Mouse (Mus musculus) heart, postnatal 0 days (tissue): Measurements from ENCODE around the gene Txnrd3. TPM values are rescaled to one million over a fixed set of nuclear protein-coding genes. Genes with fewer than 3 reads are reported as not detected.
A peak's percentile ranks its signal among the peaks of the same experiment; 100 is the strongest.

ENCODE experiments used
- ATAC-seq: fragments of 200-750 bp; cut with Nextera tagmentation; 2 replicates; pipeline ENCODE4 v1.8.0; 2017; ENCODE audit warnings: low read depth, moderate number of reproducible peaks, moderate library complexity; ENCODE audit not compliant: insufficient read depth
- DNase-seq: peaks from one replicate; pipeline ENCODE4 v3.0.0-alpha.2; 2016; ENCODE audit warnings: low spot score
- H3K27ac ChIP-seq: fragments of 300-500 bp; sonication (generic); 2 replicates; pipeline ENCODE4 v1.5.1; 2014; ENCODE audit warnings: low read depth, mild to moderate bottlenecking
- H3K27me3 ChIP-seq: fragments of 300-500 bp; sonication (generic); 2 replicates; pipeline ENCODE4 v1.6.1; 2014; ENCODE audit warnings: low read length, mixed read lengths; ENCODE audit not compliant: control insufficient read depth, insufficient read depth
- H3K36me3 ChIP-seq: fragments of 300-500 bp; sonication (generic); replicated peaks from 2 replicates; pipeline ENCODE4 v1.6.1; 2014; ENCODE audit warnings: low read length, mixed read lengths; ENCODE audit not compliant: control insufficient read depth, insufficient read depth
- H3K4me1 ChIP-seq: fragments of 300-500 bp; sonication (generic); 2 replicates; pipeline ENCODE4 v1.6.1; 2014; ENCODE audit warnings: antibody characterized with exemption; ENCODE audit not compliant: control insufficient read depth, insufficient read depth
- H3K4me2 ChIP-seq: fragments of 300-500 bp; sonication (generic); 2 replicates; pipeline ENCODE4 v1.6.1; 2014; ENCODE audit warnings: low read depth, mild to moderate bottlenecking, low read length, moderate library complexity
- H3K4me3 ChIP-seq: fragments of 300-500 bp; sonication (generic); 2 replicates; pipeline ENCODE4 v1.5.1; 2014; ENCODE audit warnings: low read depth, low read length
- H3K9ac ChIP-seq: fragments of 300-500 bp; sonication (generic); replicated peaks from 2 replicates; pipeline ENCODE4 v1.6.1; 2014; ENCODE audit warnings: low read depth, low read length, mixed read lengths
- H3K9me3 ChIP-seq: fragments of 300-500 bp; sonication (generic); replicated peaks from 2 replicates; pipeline ENCODE4 v1.6.1; 2016; ENCODE audit warnings: low read length; ENCODE audit not compliant: control insufficient read depth
- CTCF ChIP-seq: IDR thresholded peaks from 2 replicates; pipeline ENCODE4 v1.5.1; 2016; ENCODE audit warnings: antibody characterized with exemption, control low read depth, low read depth
- EP300 ChIP-seq: IDR thresholded peaks from 2 replicates; pipeline ENCODE4 v1.6.1; 2016; ENCODE audit warnings: antibody characterized with exemption, low read depth
- WGBS: fragments of 180-500 bp; shearing (Covaris S2); extraction: QIAGEN DNeasy Blood & Tissue Kit; methylation state at CpG from one replicate; pipeline ENCODE4 v1.1.7; 2014; 5-methylcytosine and 5-hydroxymethylcytosine counted together
- polyA plus RNA-seq: library from polyadenylated mRNA; unstranded; fragments of >200 nt; fragmentation: Nextera tagmentation; extraction: Ambion mirVana; gene quantifications from 2 replicates; pipeline ENCODE4 v1.2.1, GENCODE M21; 2015
- total RNA-seq: library from RNA; depleted of rRNA; stranded (reverse); fragments of >200 nt; gene quantifications from 2 replicates; pipeline ENCODE4 v1.2.3, GENCODE M21; 2014; ENCODE audit warnings: low replicate concordance

Txnrd3 gene
- total and polyA plus RNA-seq, 2 experiments from 2014 or later = 16.8 to 28.2 TPM

DNA sequence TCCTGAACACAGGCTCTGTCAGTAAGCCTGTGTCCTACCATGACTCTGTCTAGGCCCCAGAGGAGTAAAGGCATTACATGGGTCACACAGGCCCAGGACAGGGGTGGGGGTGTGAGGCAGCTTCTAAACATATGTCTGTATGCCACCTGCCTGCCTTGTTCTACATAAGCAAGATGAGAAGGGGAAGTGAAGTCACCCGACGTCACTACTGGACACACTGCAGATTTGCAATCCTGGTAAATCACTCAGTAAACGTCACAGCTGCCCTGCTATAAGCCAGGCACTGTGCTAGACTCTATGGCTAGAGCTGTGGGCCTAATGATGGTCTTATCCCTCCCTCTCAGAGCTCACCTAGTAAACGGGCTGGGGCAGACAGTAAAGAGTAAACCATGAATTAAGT is 5.8 kb upstream of the Txnrd3 start:
- no peaks in the 10 kb centered on the region for H3K36me3 ChIP-seq

DNA sequence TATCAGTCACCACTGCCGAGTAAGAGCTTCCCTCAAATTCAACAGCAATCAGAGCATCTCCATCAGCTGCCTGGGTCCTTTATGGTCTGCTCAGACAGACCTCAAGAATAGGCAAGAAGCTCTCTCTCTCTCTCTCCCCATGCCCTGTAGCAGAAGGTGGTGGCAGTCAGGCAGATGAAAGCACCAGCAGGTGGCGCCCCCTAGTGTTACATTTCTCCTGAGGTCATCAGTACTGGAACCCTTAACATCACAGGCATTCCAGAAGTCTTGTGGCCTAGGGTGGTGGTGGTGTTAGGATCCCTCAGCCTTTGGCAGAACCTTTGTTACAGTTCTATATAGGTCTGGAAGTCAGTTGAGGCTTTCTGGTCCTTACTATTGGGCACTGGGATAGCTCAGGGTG is 4.8 kb upstream of the Txnrd3 start:
- H3K4me2 ChIP-seq = no peak overlapping the region
- ATAC-seq = no peak
- no peaks in the 10 kb centered on the region for H3K9me3 ChIP-seq
- DNase-seq = no peak
- TF ChIP-seq EP300 (no peak), CTCF (peak; percentile 53)
- no peak overlapping the region for H3K9ac ChIP-seq
- H3K27ac ChIP-seq = no peak overlapping the region
- H3K4me1 ChIP-seq = peaks cover 8% of the 10 kb centered on the region
- H3K4me3 ChIP-seq = no peak overlapping the region
- no peaks in the 10 kb centered on the region for H3K27me3 ChIP-seq
- 40% methylated on average over 2 of the region's 2 CpGs for WGBS
- no peaks in the 10 kb centered on the region for H3K36me3 ChIP-seq

More for the DNA sequence above, 5.8 kb upstream of the Txnrd3 start:
- no peak overlapping the region for H3K4me3 ChIP-seq
- WGBS = 76% methylated on average over 4 of the region's 4 CpGs
- no peak overlapping the region for H3K27ac ChIP-seq
- H3K27me3 ChIP-seq = no peaks in the 10 kb centered on the region
- no peaks in the 10 kb centered on the region for H3K9me3 ChIP-seq
- no peak overlapping the region for H3K9ac ChIP-seq
- TF ChIP-seq EP300 (no peak), CTCF (no peak)
- H3K4me2 ChIP-seq = no peak overlapping the region
- ATAC-seq (no peak), DNase-seq (no peak)
- H3K4me1 ChIP-seq = peaks cover 6% of the 10 kb centered on the region

DNA sequence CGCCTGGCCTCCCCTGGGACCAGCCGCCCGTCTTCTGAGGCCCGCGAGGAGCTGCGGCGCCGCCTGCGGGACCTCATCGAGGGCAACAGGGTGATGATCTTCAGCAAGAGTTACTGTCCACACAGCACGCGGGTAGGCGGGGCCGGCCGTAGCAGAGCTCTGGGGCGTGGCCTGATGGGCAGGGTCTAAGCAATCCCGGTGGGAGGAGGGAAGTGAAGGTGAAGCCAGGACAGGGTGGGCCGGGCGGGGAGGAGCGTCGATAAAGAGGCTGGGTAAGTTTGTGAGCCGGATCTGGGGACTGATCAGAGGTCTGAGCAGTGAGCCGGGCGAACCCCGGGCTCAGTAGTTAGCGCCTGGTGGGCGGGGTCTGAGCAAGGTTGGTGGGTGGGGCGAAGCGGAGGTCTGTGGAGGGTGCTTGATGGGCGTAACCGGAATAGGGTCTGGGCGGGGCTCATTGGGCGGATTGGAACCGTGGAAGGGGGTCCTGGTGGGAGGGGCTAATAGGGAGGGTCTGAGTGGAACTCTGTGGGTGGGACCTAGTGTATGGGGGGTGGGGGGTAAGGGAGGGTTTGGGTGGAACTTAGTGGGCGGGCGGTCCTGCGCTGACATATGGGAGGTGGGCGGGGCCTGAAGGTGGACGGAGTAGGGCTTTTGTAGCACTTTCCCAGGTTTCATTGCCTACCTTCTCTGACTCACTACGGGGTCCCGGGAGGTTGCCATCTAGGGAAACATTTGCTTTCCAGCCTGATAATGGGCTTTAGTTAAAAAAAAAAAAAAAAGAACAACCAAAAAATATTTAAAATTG is 685 bp downstream of the Txnrd3 start:
- WGBS = under 1% methylated on average over 41 of the region's 41 CpGs
- no peaks in the 10 kb centered on the region for H3K27me3 ChIP-seq
- H3K36me3 ChIP-seq = no peaks in the 10 kb centered on the region
- H3K9me3 ChIP-seq = no peaks in the 10 kb centered on the region
- ATAC-seq = peak; percentile 93
- H3K4me1 ChIP-seq = peaks cover 4% of the 10 kb centered on the region; the same call in 1 of the 2 replicates
- H3K9ac ChIP-seq = peak overlapping the region; percentile 56
- peak overlapping the region; percentile 84 for H3K4me2 ChIP-seq
- H3K27ac ChIP-seq = peak overlapping the region; percentile 96
- TF ChIP-seq EP300 = peak; percentile 41; the same call in 1 of the 2 replicates
- no peak for TF ChIP-seq CTCF
- DNase-seq = peak; percentile 97
- peak overlapping the region; percentile 68 for H3K4me3 ChIP-seq

DNA sequence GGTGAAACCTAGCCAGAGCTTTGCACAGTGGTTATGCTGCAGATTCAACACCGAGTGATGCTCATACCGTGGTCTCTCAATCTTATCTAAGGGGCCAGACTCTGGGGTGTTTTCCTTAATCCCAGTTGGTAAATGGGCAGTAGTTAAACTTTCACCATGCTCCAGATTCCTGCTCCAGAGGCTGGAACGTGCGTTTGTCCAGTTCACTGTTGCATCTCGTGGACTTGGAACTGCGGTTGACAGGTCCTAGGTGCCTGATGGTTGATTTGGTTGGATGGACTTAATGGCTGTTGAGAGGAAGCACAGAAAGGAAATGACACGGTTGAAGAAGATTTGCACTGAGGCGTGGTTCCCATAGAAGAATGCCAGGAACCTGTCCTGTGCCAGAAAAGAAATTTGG is 6.1 kb downstream of the Txnrd3 start:
- Histone ChIP-seq H3K9me3 (no peaks in the 10 kb centered on the region), H3K4me3 (no peak overlapping the region), H3K9ac (no peak overlapping the region), H3K27ac (no peak overlapping the region), H3K4me2 (no peak overlapping the region), H3K27me3 (no peaks in the 10 kb centered on the region), H3K36me3 (no peaks in the 10 kb centered on the region; the same call in 1 of the 2 replicates), H3K4me1 (no peaks in the 10 kb centered on the region)
- ATAC-seq (no peak), DNase-seq (no peak)
- TF ChIP-seq EP300 = no peak
- WGBS = 80% methylated on average over 8 of the region's 8 CpGs

DNA sequence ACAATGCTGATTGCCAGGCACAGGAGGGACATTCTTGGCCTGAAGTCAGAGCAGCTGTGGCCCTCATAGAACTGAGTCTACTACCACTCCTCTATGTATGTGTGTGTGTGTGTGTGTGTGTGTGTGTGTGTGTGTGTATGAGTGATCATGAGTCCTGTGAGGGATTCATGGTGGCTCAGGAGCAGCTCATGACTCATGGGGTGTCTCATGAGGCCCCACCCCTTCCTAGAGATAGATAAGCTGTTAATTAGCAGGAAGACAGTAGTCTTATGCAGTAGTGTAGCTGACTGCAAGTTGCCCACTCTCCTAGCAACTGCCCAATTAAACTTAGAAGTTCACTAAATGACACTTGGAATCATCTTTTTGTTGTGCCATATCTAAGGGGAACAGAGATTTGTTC is 8.0 kb downstream of the Txnrd3 start:
- no peaks in the 10 kb centered on the region for H3K27me3 ChIP-seq
- no peak overlapping the region for H3K27ac ChIP-seq
- H3K4me3 ChIP-seq = no peak overlapping the region
- H3K9me3 ChIP-seq = no peaks in the 10 kb centered on the region
- DNase-seq (no peak), ATAC-seq (no peak)
- no peak overlapping the region for H3K9ac ChIP-seq
- H3K4me2 ChIP-seq = no peak overlapping the region
- H3K36me3 ChIP-seq = peaks cover 6% of the 10 kb centered on the region; the same call in 1 of the 2 replicates
- no peaks in the 10 kb centered on the region for H3K4me1 ChIP-seq
- TF ChIP-seq EP300 = no peak
- no peak for TF ChIP-seq CTCF

DNA sequence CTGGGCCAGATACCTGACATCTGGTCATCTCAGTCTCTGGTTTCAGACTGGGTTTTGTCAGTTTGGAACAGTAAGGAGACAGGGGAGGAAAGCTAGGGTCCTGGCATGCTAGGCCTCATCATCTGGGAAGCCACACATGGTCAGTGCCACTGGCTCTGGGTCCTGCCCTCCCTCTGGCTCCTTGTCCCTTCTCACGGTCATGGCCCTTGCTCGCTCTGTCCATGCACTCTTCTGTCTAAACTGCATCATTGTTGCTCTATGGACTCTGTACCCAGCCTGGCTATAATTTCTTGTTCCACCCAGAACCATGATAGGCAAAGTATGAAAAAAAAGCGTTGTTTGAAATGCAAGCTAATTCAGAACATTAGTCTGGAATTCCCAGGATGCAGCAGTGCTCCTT is 11.2 kb downstream of the Txnrd3 start:
- peaks cover 6% of the 10 kb centered on the region; the same call in 1 of the 2 replicates for H3K36me3 ChIP-seq
- no peak overlapping the region for H3K4me3 ChIP-seq
- DNase-seq = no peak
- H3K4me1 ChIP-seq = peaks cover 7% of the 10 kb centered on the region
- H3K27me3 ChIP-seq = no peaks in the 10 kb centered on the region
- 87% methylated on average over 3 of the region's 3 CpGs for WGBS
- no peak overlapping the region for H3K9ac ChIP-seq
- H3K9me3 ChIP-seq = no peaks in the 10 kb centered on the region
- no peak overlapping the region for H3K27ac ChIP-seq
- TF ChIP-seq EP300 (no peak), CTCF (no peak)
- ATAC-seq = no peak
- no peak overlapping the region for H3K4me2 ChIP-seq
